Mouse (Mus musculus) heart, adult 11 months (tissue): ENCODE measurements at regions not wholly inside any gene's neighbourhood (a gene's known extent, or its start where the extent isn't known, plus 50 kb on each side); places are given as distances from the start of the nearest gene placed in this dataset.

ENCODE experiments used
- DNase-seq: peaks from one replicate; pipeline ENCODE4 v3.0.0; 2022

DNA sequence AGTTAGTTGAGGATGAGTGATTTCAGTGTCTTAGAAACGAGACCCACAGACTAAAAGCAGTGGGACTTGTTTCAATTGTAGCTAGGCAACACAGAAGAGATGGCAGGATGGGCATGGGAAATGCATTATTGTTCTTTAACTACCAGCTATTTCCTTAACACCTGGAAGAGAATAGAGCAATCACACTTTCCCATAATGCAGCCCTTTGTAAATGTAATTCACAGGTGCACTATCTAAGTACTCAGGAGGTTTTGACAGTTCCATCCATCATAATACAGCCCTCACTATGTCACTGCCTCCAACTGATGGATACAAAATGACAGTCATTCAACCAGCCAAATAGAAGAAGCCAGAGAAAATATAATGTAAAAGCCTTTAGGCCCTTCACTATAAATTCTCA lies 697.3 kb downstream of the Prdm13 start:
- no peak for DNase-seq

DNA sequence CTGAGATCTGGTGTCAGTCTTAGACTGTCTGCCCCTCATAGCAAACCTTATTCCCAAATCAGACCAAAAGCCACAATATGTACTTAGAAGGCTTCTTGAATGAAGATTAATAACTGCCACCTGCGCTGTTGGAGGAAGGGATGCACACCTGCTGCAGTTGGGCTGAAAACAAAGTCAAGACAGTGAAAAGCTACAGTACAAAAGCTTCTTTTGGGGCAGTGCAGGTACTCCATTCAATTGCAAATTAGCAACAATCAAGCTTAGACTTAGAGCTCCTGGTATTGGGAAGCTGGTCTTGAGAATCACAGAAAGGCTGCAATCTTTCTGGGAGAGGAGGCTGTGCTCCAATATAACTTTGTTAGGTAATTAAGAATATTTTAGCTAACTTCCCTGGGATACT lies 712.3 kb downstream of the Prdm13 start:
- peak; percentile 67 for DNase-seq

DNA sequence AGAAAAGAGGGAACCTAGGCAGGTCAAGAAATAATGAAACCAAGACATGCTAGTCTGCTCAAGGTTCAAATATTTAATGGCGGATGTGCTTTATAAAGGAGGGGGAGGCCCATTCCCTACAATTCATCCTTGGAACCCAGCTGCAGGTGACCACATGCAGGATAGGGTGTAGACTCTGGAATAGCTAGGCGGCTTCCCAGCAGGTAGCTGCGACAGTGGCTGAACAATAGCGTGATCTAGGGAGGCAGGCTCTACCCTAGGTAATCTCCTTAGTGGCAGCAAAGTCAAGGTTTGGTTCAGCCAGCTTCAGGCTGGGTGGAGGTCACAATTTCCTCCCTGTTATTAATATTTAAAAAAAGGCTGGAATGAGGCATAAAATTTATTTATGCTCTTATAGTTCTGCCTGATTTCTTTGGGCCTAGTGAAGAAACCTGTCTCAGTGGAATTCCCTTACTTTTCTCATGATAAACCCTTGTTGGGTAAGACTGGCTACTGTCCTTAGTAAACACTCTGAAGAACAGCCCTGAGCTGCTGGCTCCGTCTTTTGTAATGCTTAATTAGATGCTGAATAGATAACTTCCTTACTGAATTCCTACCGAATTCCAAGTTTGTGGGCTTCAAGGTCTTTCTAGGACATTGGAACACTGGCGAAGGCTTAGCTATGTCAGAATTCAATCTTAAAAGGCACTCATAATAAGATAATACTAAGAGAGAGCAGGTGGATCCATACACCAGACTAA lies 713.5 kb downstream of the Prdm13 start:
- DNase-seq, result no peak

DNA sequence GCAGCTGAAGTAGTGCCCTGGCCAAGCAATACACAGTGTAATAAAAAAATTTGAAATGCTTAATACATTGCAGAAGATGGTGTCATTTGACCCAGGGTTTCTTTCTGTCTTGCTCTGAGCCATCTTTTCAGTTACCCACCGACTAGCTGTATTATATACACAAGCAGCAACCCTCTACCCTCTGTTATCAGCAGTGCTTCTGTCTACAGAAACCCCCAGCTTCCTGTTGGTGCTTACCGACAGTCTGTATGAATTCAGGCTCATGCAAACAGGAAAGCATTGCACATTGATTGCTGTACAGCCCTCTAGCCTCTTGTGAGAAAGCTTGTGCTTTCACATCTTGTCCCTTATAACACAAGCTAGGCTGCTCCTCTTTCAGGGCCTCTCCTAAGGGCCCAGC lies 736.1 kb downstream of the Prdm13 start:
- DNase-seq, result no peak
